Mouse (Mus musculus): ENCODE measurements around the gene Pigc.

DNA sequence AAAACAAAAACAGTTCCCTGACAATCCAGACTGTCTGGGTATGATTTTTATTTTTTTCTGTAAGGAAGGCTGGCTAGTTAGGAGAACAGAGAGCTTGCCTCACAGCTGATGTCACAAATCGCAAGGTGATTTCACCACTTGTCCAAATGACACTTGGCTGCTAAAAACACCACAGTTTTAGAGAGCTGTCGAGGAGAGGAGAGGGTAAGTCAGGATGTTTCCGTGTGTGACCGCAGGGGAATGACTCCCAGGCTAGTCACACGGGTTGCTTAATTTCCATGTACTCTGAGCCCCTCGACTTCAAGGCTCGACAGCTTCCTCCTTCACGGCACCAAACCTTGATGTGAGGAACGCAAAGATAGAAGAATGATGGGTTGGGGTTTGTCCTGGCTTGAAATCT is 37.1 kb downstream of the Pigc start:
- no peak for TF ChIP-seq POLR2A (IDR thresholded peaks at IDR 0.05; ENCODE audit: borderline replicate concordance, extremely low read depth, low read depth, low read length)
- no peak for TF ChIP-seq CTCF (IDR thresholded peaks at IDR 0.05; ENCODE audit: insufficient read depth, low read length)

Data from lung, adult 2 months (tissue).